Mouse (Mus musculus): ENCODE data around the gene Nr4a1. TPM values are rescaled to one million over a fixed set of nuclear protein-coding genes. Genes with fewer than 3 reads are reported as not detected.

The Nr4a1 gene
- polyA plus RNA-seq, 1 experiment = 9.3 TPM

DNA sequence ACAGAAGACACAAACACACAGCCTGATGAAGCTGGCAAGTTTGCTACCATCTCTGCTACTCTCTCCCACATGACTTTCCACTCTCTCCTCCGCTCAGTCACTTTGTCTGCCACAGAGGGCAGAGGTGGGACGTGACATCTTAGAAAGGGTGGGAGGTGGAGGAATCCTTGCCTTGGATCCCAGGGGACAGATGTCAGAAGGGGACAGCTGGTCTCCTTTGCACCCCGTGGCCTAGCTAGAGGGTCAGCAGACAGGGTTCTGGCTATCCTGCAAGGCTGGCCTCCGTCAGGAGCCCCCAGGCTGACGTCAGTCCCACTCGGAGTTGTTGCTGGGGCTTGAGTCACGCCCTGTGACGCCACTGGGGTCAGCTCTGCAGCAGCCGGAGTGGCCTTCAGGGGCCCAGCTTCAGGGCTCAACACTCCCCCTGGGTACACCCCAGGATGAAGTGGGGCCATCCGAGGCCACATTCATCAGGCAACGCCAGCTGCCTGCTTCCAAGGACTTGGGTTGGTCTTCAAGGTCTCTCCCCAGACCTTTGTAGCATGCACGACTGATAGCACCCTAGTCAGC is 25.4 kb downstream of the Nr4a1 start:
- no peak for DNase-seq (ENCODE audit: low read depth, low spot score)
- 66% methylated on average over 12 of the region's 12 CpGs for WGBS

- whole genome bisulfite sequencing = 68% methylated on average over 5 of the region's 5 CpGs
- no peak for DNase-seq (ENCODE audit: low read depth, low spot score)
These were observed 28.4 kb downstream of the Nr4a1 start for GRCm38 (mm10) chr15:101282471-101282870.

- DNase-seq (ENCODE audit: low read depth, low spot score) = no peak
- 1% methylated on average over 26 of the region's 26 CpGs for WGBS
These were observed 29.3 kb downstream of the Nr4a1 start for GRCm38 (mm10) chr15:101283183-101283910.

GRCm38 (mm10) chr15:101283911-101284750 is 30.1 kb downstream of the Nr4a1 start, which contains the start of gene Atg101:
TSS of gene Atg101 (plus strand) at chr15:101284272.
- DNase-seq (ENCODE audit: low read depth, low spot score) = no peak
- under 1% methylated on average over 61 of the region's 61 CpGs for WGBS

- 55% methylated on average over 9 of the region's 9 CpGs for WGBS
- no peak for DNase-seq (ENCODE audit: low read depth, low spot score)
These were observed 32.2 kb downstream of the Nr4a1 start for GRCm38 (mm10) chr15:101286129-101286770.

- no peak for DNase-seq (ENCODE audit: low read depth, low spot score)
- WGBS = 38% methylated on average over 6 of the region's 6 CpGs
These were observed 33.3 kb downstream of the Nr4a1 start for GRCm38 (mm10) chr15:101287361-101287760.

DNA sequence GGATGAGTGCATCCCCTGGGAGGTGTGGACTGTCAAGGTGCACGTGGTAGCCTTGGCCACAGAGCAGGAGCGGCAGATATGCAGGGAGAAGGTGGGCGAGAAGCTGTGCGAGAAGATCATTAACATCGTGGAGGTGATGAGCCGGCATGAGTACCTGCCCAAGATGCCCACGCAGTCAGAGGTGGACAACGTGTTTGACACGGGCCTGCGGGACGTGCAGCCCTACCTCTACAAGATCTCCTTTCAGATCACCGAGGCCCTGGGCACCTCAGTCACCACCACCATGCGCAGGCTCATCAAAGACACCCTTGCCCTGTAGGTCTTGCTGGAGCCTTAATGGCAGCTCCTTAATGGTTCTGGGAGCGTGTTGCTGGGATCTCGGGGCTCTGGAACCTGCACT is 36.3 kb downstream of the Nr4a1 start:
- no peak for DNase-seq (ENCODE audit: low read depth, low spot score)
- 94% methylated on average over 15 of the region's 15 CpGs for WGBS

GRCm38 (mm10) chr15:101292012-101292411 is 37.9 kb downstream of the Nr4a1 start:
- 25% methylated on average over 3 of the region's 3 CpGs for whole genome bisulfite sequencing
- no peak for DNase-seq (ENCODE audit: low read depth, low spot score)

DNA sequence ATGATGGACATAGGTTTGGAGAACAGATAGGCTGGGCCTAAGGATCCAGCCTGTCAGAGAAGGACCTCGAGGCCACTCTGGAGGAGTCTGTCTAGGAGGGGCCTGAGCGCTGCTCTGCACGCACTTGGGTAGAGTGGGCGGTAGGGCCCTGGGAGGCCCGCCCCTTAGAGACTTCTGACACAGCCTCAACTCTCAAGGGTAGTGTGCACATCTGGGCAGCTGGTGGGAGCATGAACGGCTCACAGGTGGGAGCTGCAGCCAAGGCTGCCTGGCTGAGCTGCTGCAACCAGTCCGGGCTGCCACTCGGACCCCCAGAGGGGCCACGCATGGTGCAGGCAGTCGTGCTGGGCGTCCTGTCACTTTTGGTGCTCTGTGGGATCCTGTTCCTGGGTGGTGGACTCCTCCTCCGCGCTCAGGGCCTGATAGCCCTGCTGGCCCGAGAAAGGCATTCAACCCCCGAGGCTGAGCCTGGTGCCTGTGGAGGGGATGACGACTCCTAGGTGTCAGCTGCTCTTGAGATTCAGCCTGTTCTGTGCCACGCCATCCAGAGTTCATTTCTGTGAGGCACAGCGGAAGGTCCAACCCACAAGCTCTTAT is 39.1 kb downstream of the Nr4a1 start, which contains the start of gene 6030408B16Rik:
Gene 6030408B16Rik, plus strand, starts transcription at position 188 of the 597 bp plus-strand sequence.
- DNase-seq (ENCODE audit: low read depth, low spot score) = no peak
- WGBS = 72% methylated on average over 18 of the region's 18 CpGs

- WGBS = 66% methylated on average over 16 of the region's 16 CpGs
- DNase-seq (ENCODE audit: low read depth, low spot score) = no peak
These were observed 40.2 kb downstream of the Nr4a1 start for GRCm38 (mm10) chr15:101294028-101294894.

DNA sequence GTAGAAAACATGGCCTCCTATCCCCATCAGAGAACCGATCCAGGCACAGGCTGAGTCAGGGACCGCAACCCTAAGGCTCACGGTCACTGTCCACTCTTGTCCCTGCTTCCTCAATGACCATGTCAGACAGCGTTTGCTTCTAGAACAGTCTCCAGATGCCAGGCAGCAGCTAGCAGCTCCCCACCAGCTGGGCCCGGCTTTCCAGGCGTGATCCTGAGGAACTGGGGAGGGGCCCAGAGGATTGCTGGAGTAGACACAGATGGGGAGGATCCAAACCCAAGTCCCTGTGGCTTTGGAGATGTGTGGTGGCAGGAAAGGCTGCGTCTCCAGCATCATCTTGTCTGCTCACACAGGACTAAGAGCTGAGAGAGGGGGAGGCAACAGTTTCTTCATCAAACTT is 41.0 kb downstream of the Nr4a1 start:
- WGBS = 68% methylated on average over 7 of the region's 7 CpGs
- DNase-seq (ENCODE audit: low read depth, low spot score) = no peak

GRCm38 (mm10) chr15:101295616-101296015 is 41.5 kb downstream of the Nr4a1 start:
- WGBS = 94% methylated on average over 10 of the region's 10 CpGs
- DNase-seq (ENCODE audit: low read depth, low spot score) = no peak

DNA sequence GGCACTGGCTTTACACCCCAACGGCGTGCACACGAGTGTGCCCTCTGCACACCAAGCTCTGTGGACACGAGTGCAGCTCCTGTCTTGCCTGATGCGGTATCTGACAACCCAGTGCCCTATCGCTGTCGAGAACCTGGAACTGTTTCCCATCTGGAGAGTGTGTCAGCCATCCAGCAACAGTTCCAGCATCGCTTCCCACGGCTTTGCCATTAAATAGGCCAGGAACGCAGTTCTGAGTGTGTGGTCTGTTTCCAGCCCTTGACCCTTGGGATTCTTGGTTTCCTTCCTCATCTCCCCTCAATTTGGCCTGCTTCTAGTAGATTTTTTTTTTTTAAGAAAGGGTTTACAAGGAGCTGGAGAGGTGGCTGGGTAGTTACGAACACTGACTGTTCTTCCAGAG is 42.0 kb downstream of the Nr4a1 start:
- 76% methylated on average over 11 of the region's 11 CpGs for WGBS
- no peak for DNase-seq (ENCODE audit: low read depth, low spot score)

DNA sequence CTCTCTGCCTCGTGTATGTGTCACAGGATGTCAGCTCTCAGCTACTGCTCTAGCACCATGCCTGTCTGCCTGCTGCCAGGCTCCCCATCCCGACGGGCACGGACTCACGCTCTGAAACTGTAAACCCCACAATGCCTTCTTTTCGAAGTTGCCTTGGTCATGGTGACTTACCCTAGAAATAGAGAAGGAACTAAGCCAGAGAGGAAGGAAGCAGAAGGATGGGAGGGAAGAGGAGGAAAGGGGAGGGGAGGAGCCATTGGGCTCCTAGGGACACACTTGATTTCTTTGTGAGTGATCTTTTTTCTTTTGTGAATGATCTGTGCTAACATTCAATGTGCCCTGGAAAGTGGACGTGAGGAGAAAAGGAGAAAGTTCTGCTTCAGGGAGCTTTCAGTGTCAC is 43.9 kb downstream of the Nr4a1 start:
- WGBS = 54% methylated on average over 7 of the region's 7 CpGs
- no peak for DNase-seq (ENCODE audit: low read depth, low spot score)

- no peak for DNase-seq (ENCODE audit: low read depth, low spot score)
- WGBS = 41% methylated on average over 7 of the region's 7 CpGs
These were observed 44.5 kb downstream of the Nr4a1 start for GRCm38 (mm10) chr15:101298550-101298949.

GRCm38 (mm10) chr15:101299480-101299960 is 45.5 kb downstream of the Nr4a1 start:
- 62% methylated on average over 14 of the region's 14 CpGs for WGBS
- no peak for DNase-seq (ENCODE audit: low read depth, low spot score)

GRCm38 (mm10) chr15:101300128-101300527 is 46.1 kb downstream of the Nr4a1 start:
- WGBS = 48% methylated on average over 6 of the region's 6 CpGs
- no peak for DNase-seq (ENCODE audit: low read depth, low spot score)

GRCm38 (mm10) chr15:101302201-101302600 is 48.1 kb downstream of the Nr4a1 start:
- WGBS = 82% methylated on average over 3 of the region's 3 CpGs
- no peak for DNase-seq (ENCODE audit: low read depth, low spot score)

All from large intestine, adult 2 months (tissue).